Mouse (Mus musculus) testis, postnatal 14 days (tissue): ENCODE results near the gene Fam107a.
A peak's percentile ranks its signal among the peaks of the same experiment; 100 is the strongest.

ENCODE experiments used
- DNase-seq: peaks from one replicate; pipeline ENCODE4 v3.0.0; 2021; ENCODE audit warnings: low spot score

Fam107a gene

DNA sequence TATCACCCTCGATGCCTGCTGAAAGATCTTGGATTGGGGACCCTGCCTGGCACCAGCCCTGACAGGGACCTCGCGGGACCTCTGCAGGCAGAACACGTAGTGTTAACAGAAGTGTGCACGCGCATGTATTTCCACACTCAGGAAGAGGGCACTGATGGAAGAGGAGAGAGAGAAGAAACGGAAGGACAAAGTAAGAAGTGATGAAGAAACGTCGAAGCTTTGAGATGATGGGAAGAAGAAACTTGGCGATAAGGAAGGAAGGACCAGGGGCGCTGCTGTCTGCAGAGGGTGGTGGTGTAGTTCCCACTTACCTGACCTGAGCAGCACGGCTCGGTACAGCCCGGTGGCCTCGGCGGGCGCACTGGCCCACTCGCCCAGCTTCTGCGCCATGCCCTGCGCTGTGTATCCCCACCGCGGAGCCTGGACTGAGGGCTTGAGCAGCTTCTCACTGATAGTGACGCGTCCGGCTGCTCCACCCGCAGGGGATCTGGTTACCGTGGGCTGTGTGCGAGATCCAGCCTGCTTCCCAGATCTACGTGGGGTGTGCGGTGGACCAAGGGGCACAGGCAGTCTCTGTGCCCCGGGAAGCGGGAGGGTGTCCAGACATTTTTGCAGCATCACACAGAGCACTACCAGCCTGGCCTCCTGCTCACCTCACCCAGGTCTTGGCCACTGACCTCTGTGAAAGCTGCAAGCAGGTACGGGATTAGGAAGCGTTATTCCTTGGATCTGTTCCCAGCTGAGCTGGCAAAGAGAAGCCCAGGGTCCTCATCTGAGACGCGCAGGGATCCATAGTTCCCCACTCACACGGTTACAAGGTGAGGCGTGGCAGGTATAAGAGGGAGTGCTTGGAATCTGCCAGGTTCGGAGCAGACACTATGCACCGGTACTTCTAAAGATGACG, at the start of gene Fam107a:
Fam107a (minus strand) TSS at position 830 of the 904 bp plus-strand sequence.
- no peak for DNase-seq

DNA sequence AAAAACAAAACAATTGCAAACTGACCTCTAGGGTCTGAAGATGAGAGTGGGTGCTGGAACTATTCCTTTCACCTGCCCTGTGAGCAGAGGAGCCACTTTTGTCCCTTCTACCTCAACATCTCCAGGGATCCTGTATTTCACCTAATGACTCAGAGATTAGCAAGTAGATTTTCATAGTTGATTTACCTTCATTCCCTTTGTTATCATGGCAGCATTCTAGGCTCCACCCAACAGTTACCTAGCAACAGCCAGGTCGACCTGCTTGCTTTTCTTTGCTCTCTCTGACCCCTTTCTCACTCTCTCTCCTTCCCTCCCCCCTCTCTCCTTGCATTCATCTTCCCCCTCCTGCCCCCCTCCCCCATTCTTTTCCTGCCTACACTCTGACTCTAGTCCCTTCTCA, 49.3 kb upstream of the Fam107a start:
- DNase-seq = no peak

DNA sequence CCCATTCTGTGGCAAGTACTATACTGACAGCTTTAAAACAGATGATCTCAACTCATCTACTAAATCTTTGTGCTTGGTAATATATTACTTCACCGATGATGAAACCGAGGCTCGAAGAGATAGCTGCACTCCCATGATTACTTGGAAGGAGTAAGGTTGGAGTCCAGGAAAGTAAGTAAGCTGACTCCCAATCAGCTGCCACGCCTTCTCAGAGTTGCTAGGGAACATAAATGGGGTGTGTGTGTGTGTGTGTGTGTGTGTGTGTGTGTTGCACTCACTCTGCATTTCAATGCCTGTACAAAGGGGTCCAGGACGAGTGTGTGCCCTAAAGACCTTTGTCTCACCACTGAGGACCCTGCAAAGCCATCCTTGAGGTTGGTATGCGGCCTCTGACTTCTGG, 48.0 kb upstream of the Fam107a start:
- no peak for DNase-seq

DNA sequence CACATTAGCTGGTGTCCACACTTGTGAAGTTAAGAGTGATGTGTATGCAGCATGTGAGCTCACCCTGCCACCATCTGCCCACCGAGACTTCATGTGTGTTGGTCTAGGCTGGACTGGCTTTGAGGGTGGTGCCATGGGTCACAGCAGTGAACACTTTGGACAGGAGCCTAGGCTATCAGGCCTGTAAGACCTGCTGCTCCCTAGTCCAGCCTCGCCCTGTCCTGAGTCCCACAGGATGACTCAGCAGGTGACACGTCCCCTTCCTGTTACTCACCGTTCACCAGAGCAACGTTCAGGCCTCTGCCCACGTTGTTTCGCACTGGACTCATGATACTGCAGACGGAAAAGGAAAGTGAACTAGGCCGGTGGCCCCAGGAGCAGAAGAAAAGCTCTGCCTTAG, 39.0 kb upstream of the Fam107a start:
- no peak for DNase-seq

DNA sequence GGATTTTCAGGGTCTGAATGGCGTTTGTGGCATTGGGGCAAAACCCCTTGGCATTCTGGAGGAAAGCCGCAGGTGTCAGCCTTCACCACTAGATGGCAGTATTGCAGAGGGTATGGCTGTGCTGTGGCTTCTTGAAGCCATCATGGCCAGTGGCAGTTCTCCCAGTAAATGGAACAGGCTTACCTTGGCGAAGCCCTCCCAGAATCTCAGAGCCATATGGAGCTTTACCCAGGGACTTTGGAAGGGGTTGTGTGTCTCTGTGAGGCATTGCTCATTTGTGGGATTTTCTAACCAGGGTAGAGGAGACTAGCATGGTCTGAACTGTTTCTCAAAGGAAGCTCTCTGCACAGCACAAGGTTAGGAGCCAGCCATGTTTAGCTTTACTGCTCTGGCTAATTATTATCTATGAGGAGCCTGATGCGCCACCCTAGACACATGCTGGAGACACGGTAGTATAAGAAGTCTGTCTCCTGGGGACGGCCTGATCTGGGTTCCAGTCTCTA, 38.2 kb upstream of the Fam107a start:
- peak; percentile 51 for DNase-seq

DNA sequence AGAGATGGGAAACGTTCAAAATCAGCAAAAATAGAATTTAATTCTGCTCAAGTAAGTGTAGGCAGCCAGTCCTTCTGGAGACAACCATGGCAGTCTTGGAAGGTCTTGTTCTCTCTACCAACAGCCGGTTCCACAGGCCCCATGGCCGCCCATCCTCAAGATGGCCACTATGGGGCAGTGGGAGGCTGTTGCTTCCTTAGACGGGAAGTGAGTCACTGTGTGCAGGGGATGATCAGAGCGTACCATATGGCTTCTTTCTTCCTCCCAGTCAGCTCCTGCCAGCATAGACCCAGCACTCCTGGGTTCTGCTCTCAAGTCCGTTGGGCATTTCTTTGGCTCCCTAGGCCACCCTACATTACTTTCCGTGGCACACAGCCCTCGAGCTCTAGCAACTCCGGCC, 31.1 kb upstream of the Fam107a start:
- no peak for DNase-seq

DNA sequence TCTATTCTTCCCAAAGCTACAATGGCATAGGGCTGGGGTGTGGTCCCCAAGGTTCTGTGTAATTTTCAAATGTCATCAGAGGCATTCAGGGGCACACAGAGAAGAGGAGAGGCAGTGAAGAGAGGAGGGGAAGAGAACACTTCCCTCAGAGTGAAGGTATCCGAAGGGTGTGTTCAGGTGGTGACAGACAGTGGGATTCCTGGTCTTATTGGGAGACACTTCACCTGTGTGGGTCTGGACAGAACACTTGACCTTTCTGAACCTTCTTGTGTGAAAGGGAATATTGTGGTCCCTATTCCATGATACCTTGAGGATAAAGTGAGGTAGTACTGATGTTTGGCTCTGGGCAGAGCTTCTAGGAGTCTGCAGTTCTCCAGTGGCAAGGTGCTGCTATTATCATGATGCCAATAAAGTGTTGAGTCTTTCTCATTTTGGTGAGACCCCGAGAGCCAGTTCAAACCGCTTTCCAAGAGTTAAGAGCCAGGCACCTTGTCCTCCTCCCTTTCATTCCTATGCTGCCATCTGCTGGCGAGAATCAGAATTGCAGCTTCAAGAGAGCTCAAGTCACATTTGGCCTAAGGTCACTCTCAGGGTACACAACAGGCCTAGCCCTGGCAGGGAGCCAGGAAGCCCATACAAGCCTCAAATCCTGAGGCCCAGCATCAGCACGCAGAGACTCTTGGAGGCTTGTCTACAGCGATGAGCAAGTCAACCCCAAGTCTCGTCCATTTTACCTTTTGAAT, 28.6 kb upstream of the Fam107a start:
- DNase-seq = peak; percentile 75

DNA sequence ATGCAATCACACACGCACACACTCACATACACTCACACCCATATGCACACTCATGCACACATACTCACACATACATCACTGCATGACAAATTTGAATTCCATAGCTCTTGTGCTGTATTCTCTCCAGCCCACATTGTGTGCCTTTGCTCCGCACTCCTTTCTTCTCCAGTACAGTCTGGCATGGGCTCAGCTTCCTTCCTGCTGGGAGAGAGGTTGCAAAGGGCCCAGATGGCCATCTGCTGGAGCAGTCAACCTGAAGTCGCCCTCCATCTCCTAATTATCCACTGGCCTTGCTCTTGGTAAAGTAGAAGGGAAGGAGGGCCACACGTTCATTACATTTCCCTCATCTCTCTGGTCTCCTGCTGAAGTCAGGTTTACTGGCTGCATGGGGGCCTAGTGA, 27.7 kb upstream of the Fam107a start:
- no peak for DNase-seq

DNA sequence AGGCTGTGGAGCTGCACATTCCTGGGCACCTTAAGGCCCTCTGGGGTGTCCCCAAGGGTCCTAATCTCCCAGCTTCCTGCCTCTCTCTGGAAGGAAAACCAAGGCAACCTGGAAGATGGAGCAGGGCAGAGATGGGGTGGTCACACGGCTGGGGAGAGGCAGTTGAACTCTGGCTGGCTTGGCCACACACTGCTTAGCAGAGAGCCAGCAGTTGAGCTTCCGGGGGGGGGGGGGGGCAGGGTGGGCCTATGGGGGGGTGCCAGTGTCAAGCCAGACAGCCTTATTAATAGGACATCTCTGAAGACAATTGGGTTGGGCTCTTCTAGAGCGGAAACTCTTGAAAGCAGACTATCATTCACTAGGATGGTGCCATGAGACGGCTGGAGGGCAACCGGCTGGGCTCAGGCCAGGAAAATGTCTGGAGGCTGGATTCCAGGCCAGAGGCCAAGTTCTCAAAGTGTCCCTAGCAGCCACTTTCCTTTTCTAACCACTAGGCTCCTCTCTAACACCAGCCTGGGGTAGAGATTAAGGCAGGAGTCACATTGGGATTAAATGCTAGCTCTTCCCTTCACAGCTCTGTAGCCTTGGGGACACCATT, 24.8 kb upstream of the Fam107a start:
- no peak for DNase-seq

DNA sequence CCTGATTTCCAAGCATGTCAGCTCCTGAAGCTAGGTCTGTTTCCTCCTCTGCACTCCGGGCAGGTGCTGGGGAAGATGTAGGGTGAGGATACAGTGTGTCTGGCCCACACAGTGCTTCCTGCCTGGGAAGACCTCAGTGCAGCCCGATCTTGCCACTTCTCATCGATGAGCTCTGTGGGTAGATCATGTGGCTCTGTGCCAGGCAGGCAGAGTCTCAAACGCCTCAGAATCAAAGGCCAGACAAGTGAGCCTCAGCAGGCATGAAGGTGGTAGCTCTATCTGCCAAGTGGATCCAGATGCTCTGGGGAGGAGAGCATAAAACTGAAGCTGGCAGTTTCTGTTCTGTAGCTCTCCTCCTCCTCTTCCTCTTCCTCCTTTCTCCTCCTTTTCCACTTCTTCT, 22.4 kb upstream of the Fam107a start:
- no peak for DNase-seq

DNA sequence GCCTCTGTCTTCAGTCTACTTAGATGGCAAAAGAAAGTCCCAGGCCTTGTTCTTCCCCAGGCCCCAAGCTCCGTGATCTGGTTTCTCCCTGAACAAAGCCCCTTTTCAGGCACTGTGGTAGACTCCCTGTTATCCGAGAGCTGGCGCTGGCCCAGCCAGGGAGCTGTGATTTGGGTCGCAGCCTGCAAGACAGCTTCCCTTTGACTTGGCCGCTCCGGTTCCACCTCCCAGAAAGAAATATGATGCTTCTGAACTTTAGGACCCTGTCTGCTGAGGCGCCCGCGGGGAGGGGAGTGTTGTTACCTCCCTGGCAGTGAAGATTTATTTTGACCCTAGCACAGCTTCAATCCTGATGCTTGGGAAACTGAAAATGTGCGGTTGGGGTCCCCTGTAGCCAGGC, 18.1 kb upstream of the Fam107a start:
- DNase-seq = no peak

DNA sequence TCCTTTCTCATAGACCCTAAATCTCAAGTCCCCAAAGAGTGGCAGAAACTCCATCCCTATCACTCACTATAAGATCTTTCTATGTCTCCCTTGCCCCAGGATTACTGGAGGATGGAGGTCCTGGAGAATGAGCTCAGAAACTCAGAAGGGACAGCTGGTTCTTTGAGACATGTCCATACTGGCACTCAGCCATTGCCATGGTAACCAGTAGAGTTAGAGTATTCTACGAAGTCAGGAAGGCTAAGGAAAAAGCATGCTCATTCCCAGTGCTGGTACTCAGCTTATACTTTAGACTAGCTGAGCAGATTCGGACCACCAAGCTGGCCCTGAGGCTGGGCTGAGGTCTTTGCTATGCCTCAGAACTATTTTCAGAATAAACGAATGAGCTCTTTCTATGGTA, 16.7 kb upstream of the Fam107a start:
- no peak for DNase-seq

DNA sequence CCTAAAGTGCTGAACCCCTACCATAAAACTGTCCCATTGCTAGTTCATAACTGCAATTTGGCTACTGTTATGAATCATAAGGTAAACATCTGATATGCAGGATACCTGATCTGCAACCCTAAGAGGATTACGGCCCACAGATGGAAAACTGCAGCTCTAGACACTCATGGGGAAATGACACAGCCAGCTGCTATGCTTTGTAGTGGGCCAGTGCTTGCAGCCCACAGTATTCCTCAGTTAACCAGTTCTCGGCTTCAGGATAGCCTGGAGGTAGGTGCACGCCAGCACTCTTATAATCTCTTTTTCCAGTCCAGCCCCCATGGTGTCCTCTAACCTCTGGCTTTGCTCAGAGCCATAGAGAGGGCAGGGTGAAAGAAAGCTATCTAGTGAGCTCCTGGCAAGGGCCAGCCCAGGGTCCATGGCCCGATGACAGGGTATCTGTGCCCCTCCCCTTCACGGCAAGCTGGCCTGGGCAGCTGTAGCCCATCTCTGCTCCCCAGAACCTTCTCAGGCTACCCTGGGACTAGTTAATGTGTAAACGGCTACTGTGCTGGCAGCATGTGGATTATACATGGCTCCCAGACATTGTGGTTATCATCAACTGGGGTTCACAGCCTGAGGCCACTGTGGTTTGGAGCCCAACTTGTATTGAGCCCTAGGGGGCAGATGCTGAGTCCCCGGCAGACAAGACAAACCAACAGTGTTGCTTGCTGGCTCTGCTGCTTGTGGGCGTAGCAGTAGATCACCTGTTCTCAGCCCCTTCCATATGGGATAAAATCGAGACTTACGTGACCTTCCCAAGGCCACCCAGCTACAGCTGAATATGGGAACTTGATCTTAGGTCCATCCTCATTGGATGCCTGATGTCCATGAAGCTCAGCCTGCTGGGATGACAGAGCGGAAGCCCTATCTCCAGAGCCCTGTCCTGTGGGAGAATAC, 14.8 kb upstream of the Fam107a start:
- no peak for DNase-seq

DNA sequence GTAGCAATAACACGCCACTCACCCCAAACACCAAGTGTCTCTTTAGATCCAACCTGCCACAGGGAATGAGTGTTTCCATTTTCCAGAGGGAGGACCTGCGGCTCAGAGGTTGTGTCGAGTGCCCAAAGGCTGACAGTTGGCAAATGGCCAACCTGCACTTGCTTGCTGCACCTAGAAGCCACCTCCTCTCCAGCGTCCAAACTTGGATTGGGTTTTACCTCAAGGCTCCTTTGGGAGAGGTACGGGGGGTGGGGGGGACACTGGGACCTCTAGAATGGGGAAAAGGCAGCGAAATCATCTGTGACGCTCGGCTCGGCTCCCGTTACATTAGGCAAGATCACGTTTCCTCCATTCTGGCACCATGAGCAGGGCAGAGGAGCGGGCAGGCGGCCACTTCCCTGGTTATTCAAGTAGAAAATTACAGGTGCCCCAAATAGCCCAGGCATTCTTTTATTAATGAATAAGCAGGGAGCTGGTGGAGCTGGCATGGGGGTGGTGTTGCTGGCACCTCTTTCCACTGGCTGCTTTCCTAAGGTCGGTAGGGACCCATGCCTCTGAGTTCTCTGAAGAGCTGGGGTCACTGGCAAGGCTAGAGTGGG, 13.6 kb upstream of the Fam107a start:
- DNase-seq = no peak

DNA sequence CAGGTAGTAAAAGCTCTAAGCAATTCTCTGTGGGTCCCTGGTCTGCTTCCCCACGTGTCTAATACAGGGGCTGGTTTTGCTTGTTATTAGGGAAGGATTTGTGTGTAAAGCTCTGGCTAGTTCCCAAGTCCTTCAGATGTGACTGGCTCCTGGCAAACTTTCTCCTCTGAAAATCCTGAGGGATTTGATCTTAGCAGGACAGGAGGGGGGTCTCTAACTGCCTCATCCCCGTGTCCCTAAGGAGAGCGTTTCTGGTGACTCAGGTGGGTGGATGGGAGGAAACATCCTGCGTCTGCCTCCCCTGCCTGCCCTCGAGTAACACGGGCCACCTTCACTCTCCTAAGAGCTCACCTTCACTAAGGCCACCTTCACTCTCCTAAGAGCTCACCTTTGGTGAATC, 12.6 kb upstream of the Fam107a start:
- no peak for DNase-seq

DNA sequence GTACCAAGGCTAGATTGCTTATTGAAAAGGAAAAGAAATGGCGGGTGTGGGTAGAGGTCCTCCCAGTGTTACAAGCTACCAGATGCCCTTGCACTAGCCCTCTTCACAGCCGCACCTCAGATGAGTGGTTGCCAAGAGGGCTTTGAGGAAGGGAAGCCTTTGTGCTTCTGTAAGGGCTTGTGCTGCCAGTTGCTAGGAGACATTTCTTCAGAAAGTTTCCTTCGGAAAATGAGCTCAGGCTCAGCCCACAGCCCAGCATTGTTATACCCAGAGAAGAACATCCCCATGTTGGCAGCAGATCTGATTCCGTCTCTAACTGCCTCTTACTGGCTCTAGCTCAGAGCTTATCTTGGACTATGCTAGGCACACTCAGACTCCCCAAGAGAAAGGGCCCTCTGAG, 11.7 kb upstream of the Fam107a start:
- DNase-seq = no peak

DNA sequence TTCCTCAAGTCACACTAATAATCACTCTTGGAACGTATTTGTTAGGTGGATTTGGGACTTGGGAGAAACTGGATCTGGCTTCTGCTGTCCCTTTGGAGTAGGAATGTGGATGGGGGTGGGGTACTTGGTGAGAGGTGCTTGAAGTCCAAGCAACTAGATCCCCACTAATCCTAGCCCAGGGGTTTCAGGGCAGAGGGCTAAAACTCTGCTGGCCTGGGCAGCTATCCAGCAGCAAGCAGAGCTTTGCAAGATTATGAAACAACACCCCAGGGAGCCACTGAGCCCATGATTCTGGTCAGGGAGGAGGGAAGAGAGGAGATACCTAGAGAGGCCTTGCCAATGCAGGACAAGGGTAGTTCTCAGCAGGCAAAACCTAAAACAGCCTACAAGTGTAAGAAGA, 9.5 kb upstream of the Fam107a start:
- no peak for DNase-seq

DNA sequence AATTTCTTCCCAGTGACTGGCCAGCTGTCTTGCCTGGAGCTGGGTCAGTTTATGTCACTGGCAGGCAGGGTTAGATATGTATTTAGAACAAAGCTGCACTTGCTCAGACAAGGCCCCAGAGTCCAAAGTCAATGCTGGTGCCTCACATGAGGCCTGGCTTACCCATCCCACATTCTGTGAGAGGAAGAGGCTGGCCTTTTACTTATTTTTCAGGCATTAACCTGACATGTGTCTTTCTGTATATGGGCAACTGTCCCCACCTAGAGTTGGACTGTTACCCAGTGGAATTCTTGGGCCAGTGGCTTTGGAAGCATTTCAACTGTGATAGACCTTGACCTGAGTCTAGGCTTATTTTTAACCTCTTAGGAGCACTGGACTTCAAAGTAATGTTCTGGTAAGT, 9.1 kb upstream of the Fam107a start:
- no peak for DNase-seq

DNA sequence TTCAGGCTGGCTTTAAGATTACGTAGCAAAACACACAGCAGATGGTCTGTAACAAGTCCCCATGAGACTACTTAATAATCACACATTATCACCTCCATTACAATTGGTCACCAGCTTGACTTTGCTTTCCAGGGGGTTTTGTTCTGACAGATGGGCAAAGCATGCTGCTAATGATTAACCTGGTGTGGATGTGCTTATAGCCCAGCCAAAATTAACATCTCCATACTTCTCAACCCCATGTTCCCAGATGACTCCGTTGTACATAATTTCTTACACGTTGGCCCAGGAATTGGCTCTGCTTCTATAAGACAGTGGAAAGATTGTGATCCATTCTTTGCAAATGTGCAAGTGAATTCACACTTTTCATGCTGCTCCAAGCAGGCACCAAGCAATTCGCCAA, 7.9 kb upstream of the Fam107a start:
- DNase-seq = no peak

DNA sequence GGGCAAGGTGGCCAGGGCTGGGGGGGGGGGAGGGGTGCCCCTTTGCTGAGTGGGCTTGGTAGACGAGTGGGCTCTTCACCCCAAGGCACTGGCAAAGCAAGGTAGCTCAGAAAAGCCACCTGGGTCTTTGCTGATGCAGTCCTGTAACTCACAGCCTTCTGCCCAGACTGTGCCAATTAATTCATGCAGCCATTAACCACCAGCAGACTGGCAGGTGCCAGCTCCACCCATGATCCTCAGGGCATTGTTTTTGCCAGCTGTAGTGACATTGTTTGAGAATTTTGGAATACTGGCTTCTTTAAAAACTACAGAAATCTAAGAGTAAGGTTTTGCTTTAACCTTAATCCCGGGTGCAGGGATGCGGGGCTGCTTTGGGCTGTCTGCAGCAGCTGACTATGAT, 2.7 kb upstream of the Fam107a start:
- DNase-seq = no peak
